Mouse (Mus musculus): ENCODE measurements around the gene Dnmbp.

- TF ChIP-seq MYOD1 (IDR thresholded peaks at IDR 0.05; ENCODE audit: control insufficient read depth, insufficient read length, low read depth), result no peak
- TF ChIP-seq CTCF (IDR thresholded peaks at IDR 0.05; ENCODE audit: control insufficient read depth, insufficient read depth, insufficient read length), result no peak
Observed at GRCm38 (mm10) chr19:43966481-43966880, 26.5 kb upstream of the Dnmbp start.
